Mouse (Mus musculus): ENCODE data around the gene Olfr1015. TPM values are rescaled to one million over a fixed set of nuclear protein-coding genes. Genes with fewer than 3 reads are reported as not detected.

Gene Olfr1015
- not detected in 2 replicates for polyA plus RNA-seq (2014; fragmentation: Nextera tagmentation; extraction: Ambion mirVana)

DNA sequence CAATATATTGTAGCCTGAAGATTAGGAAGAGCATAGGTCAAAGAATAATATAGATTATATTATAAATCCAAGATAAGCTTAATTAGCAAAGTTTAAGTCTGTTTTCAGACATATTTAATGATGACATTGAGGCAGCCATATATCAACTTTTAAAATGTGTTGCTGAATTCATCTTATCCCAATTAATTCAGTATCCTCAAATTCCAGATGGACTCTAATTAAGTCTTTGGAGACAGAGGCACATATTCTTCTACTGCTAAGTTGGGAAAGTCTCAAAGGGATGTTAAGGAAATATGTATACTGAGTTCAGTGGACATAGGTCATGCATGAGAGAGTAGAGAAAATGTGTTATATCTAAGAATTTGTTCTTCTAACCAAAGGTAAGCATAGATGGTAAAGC is at the start of gene Olfr1015:
Olfr1015 (plus strand) TSS at position 301 of the 400 bp plus-strand sequence.
- Histone ChIP-seq H3K4me1 (ENCODE audit: insufficient read depth) (no peaks in the 10 kb centered on the region), H3K9me3 (ENCODE audit: low read depth, low read length) (no peaks in the 10 kb centered on the region), H3K9ac (no peak within 1 kb of the TSS), H3K36me3 (ENCODE audit: insufficient read depth) (no peaks in the 10 kb centered on the region), H3K4me2 (no peak within 1 kb of the TSS), H3K27ac (ENCODE audit: low read depth) (no peak within 1 kb of the TSS), H3K27me3 (ENCODE audit: insufficient read depth, low read length) (no peaks in the 10 kb centered on the region), H3K4me3 (ENCODE audit: low read depth, low read length) (no peak within 1 kb of the TSS)
- TF ChIP-seq CTCF (IDR thresholded peaks at IDR 0.05; ENCODE audit: low read depth): no peak
- ATAC-seq (ENCODE audit: insufficient read depth) (no peak), DNase-seq (no peak)

- H3K4me1 ChIP-seq (ENCODE audit: insufficient read depth): no peaks in the 10 kb centered on the region
- ATAC-seq (ENCODE audit: insufficient read depth) (no peak), DNase-seq (no peak)
- H3K9me3 ChIP-seq (ENCODE audit: low read depth, low read length): no peaks in the 10 kb centered on the region
- no peaks in the 10 kb centered on the region for H3K36me3 ChIP-seq (ENCODE audit: insufficient read depth)
- WGBS: 82% methylated on average over 4 of the region's 4 CpGs
- no peak for TF ChIP-seq CTCF (IDR thresholded peaks at IDR 0.05; ENCODE audit: low read depth)
- H3K4me2 ChIP-seq: no peak overlapping the region
- no peak overlapping the region for H3K4me3 ChIP-seq (ENCODE audit: low read depth, low read length)
- H3K9ac ChIP-seq: no peak overlapping the region
- no peak overlapping the region for H3K27ac ChIP-seq (ENCODE audit: low read depth)
- no peaks in the 10 kb centered on the region for H3K27me3 ChIP-seq (ENCODE audit: insufficient read depth, low read length)
These were observed 28.0 kb upstream of the Olfr1015 start for GRCm38 (mm10) chr2:85753822-85754221.

DNA sequence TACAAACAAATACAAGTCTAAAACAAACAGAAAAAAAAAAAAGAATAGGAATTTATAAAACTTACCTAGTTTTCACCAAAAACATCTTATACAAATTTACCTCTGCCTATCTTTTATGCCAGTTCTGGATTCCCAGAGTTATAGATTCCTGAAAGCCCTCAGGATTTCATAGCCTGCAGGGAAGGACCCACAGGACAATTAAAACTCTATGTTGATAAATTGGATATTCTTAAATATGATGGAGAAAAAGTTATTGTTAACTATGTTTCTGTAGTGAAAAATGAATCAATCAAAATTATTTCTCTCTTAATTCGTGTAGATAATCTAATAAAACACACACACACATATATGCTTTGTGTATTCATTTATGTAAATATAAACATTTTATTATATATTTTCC is 19.2 kb upstream of the Olfr1015 start, which contains the start of gene Olfr1012:
Olfr1012 (minus strand) TSS at position 101 of the 400 bp plus-strand sequence.
- H3K27me3 ChIP-seq (ENCODE audit: insufficient read depth, low read length): no peaks in the 10 kb centered on the region
- DNase-seq: no peak
- no peak within 1 kb of the TSS for H3K27ac ChIP-seq (ENCODE audit: low read depth)
- 45% methylated on average over 1 of the region's 1 CpGs for WGBS
- no peaks in the 10 kb centered on the region for H3K9me3 ChIP-seq (ENCODE audit: low read depth, low read length)
- no peak within 1 kb of the TSS for H3K4me3 ChIP-seq (ENCODE audit: low read depth, low read length)
- no peak for TF ChIP-seq CTCF (IDR thresholded peaks at IDR 0.05; ENCODE audit: low read depth)
- no peaks in the 10 kb centered on the region for H3K36me3 ChIP-seq (ENCODE audit: insufficient read depth)
- H3K4me1 ChIP-seq (ENCODE audit: insufficient read depth): no peaks in the 10 kb centered on the region
- H3K4me2 ChIP-seq: no peak within 1 kb of the TSS
- ATAC-seq (ENCODE audit: insufficient read depth): no peak
- H3K9ac ChIP-seq: no peak within 1 kb of the TSS

- no peak within 1 kb of the TSS for H3K27ac ChIP-seq (ENCODE audit: low read depth)
- no peaks in the 10 kb centered on the region for H3K36me3 ChIP-seq (ENCODE audit: insufficient read depth)
- DNase-seq: no peak
- no peak for ATAC-seq (ENCODE audit: insufficient read depth)
- no peak within 1 kb of the TSS for H3K4me2 ChIP-seq
- no peak within 1 kb of the TSS for H3K4me3 ChIP-seq (ENCODE audit: low read depth, low read length)
- H3K4me1 ChIP-seq (ENCODE audit: insufficient read depth): no peaks in the 10 kb centered on the region
- H3K9me3 ChIP-seq (ENCODE audit: low read depth, low read length): no peaks in the 10 kb centered on the region
- TF ChIP-seq CTCF (IDR thresholded peaks at IDR 0.05; ENCODE audit: low read depth): no peak
- no peaks in the 10 kb centered on the region for H3K27me3 ChIP-seq (ENCODE audit: insufficient read depth, low read length)
- H3K9ac ChIP-seq: no peak within 1 kb of the TSS
These were observed 15.0 kb upstream of the Olfr1015 start, which contains the start of gene Olfr1013 for GRCm38 (mm10) chr2:85766798-85767197. Gene Olfr1013, plus strand, starts transcription at chr2:85767098.

DNA sequence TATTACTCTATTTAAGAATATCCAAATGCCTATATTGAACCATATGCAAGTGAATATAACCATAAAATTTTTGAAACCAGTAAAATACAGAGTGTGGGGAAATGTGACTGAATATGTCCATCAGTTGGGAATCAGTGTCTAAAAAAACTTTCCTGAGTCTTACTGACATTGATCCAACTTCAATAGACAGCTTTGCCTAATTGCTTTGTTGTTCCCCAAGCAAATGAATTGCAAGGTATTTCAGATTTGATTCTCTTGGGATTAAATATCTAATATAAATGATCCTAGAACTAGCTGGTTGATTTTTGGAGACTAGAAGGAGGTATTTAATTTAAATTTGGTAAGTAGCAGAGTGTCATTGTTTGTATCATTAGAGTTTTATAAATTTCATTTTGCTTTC is 9.4 kb upstream of the Olfr1015 start, which contains the start of gene Olfr1014:
Olfr1014 (plus strand) TSS at position 301 of the 400 bp plus-strand sequence.
- Histone ChIP-seq H3K9ac (no peak within 1 kb of the TSS), H3K4me1 (ENCODE audit: insufficient read depth) (no peaks in the 10 kb centered on the region), H3K27me3 (ENCODE audit: insufficient read depth, low read length) (no peaks in the 10 kb centered on the region), H3K9me3 (ENCODE audit: low read depth, low read length) (no peaks in the 10 kb centered on the region), H3K27ac (ENCODE audit: low read depth) (no peak within 1 kb of the TSS), H3K36me3 (ENCODE audit: insufficient read depth) (no peaks in the 10 kb centered on the region), H3K4me3 (ENCODE audit: low read depth, low read length) (no peak within 1 kb of the TSS), H3K4me2 (no peak within 1 kb of the TSS)
- no peak for ATAC-seq (ENCODE audit: insufficient read depth)
- TF ChIP-seq CTCF (IDR thresholded peaks at IDR 0.05; ENCODE audit: low read depth): no peak
- no peak for DNase-seq

DNA sequence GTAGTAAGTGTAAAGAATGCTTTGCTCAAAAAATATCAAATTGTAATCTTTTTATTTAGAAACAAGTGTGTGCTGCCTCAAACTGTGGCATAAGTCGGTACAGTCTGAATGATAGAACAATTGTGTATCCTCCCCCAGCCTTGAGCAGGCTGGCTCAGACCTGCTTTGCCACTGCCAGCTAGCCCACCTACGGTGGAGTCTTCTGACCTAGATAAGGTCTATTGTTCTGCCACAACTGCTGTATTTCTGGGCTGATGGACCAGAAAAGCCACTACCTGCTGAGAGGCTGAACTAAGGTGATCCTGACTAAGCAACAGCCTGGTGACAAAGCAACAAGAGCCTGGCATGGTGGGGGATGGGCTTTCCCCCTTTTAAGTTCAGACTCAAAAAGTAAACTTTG is 10.5 kb downstream of the Olfr1015 start:
- no peaks in the 10 kb centered on the region for H3K9me3 ChIP-seq (ENCODE audit: low read depth, low read length)
- H3K27ac ChIP-seq (ENCODE audit: low read depth): no peak overlapping the region
- no peaks in the 10 kb centered on the region for H3K36me3 ChIP-seq (ENCODE audit: insufficient read depth)
- no peak for ATAC-seq (ENCODE audit: insufficient read depth)
- WGBS: 48% methylated on average over 2 of the region's 2 CpGs
- no peak for TF ChIP-seq CTCF (IDR thresholded peaks at IDR 0.05; ENCODE audit: low read depth)
- no peak overlapping the region for H3K9ac ChIP-seq
- DNase-seq: no peak
- no peaks in the 10 kb centered on the region for H3K27me3 ChIP-seq (ENCODE audit: insufficient read depth, low read length)
- no peaks in the 10 kb centered on the region for H3K4me1 ChIP-seq (ENCODE audit: insufficient read depth)
- H3K4me3 ChIP-seq (ENCODE audit: low read depth, low read length): no peak overlapping the region
- H3K4me2 ChIP-seq: no peak overlapping the region

GRCm38 (mm10) chr2:85802444-85802843 is 20.6 kb downstream of the Olfr1015 start, which contains the start of gene Olfr1016:
Gene Olfr1016, minus strand, starts transcription at chr2:85802544.
- Histone ChIP-seq H3K9me3 (ENCODE audit: low read depth, low read length) (no peaks in the 10 kb centered on the region), H3K4me2 (no peak within 1 kb of the TSS), H3K4me1 (ENCODE audit: insufficient read depth) (no peaks in the 10 kb centered on the region), H3K36me3 (ENCODE audit: insufficient read depth) (no peaks in the 10 kb centered on the region), H3K9ac (no peak within 1 kb of the TSS), H3K27ac (ENCODE audit: low read depth) (no peak within 1 kb of the TSS), H3K27me3 (ENCODE audit: insufficient read depth, low read length) (no peaks in the 10 kb centered on the region), H3K4me3 (ENCODE audit: low read depth, low read length) (no peak within 1 kb of the TSS)
- ATAC-seq (ENCODE audit: insufficient read depth) (no peak), DNase-seq (no peak)
- TF ChIP-seq CTCF (IDR thresholded peaks at IDR 0.05; ENCODE audit: low read depth): no peak
- WGBS: 85% methylated on average over 2 of the region's 2 CpGs

DNA sequence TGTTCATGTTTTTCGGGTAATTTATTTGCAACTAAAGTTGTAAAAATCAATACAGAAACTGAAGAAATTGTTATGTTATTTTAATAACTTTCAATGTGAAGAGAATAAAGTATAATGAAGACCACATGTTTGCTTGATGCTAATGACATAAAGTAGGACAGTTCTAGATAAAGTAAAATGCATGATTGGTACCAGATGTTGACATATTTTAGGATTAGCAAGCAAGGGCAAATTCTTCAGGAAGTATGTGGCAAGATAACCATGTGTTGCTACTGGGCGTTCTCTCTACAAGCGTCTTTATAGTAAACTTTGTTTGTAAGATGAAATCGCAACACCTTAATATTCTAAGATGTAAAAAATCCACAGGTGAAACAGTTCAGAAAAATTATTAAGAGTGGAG is 22.7 kb downstream of the Olfr1015 start:
- WGBS: 71% methylated on average over 4 of the region's 4 CpGs
- Histone ChIP-seq H3K4me1 (ENCODE audit: insufficient read depth) (no peaks in the 10 kb centered on the region), H3K4me3 (ENCODE audit: low read depth, low read length) (no peak overlapping the region), H3K27ac (ENCODE audit: low read depth) (no peak overlapping the region), H3K9me3 (ENCODE audit: low read depth, low read length) (no peaks in the 10 kb centered on the region), H3K4me2 (no peak overlapping the region), H3K27me3 (ENCODE audit: insufficient read depth, low read length) (no peaks in the 10 kb centered on the region), H3K36me3 (ENCODE audit: insufficient read depth) (no peaks in the 10 kb centered on the region), H3K9ac (no peak overlapping the region)
- no peak for DNase-seq
- TF ChIP-seq CTCF (IDR thresholded peaks at IDR 0.05; ENCODE audit: low read depth): no peak
- no peak for ATAC-seq (ENCODE audit: insufficient read depth)

Data from lung, embryonic 14.5 days (tissue).